Mouse (Mus musculus) stomach, embryonic 14.5 days (tissue): ENCODE data around the gene Tex2. TPM values are rescaled to one million over a fixed set of nuclear protein-coding genes. Genes with fewer than 3 reads are reported as not detected.

Experiments
- ATAC-seq: fragments of 200-750 bp; cut with Nextera tagmentation; 2 replicates; pipeline ENCODE4 v1.8.0; 2017; ENCODE audit warnings: low read depth, moderate TSS enrichment; ENCODE audit not compliant: insufficient number of reproducible peaks, insufficient read depth, low FRiP score
- H3K27ac ChIP-seq: fragments of 300-500 bp; sonication (generic); 2 replicates; pipeline ENCODE4 v1.5.1; 2014; ENCODE audit warnings: mild to moderate bottlenecking, low read length, moderate library complexity, mixed read lengths
- H3K27me3 ChIP-seq: fragments of 300-500 bp; sonication (generic); 2 replicates; pipeline ENCODE4 v1.6.1; 2014; ENCODE audit warnings: low read length, control low read depth, mixed read lengths; ENCODE audit not compliant: control insufficient read depth, insufficient read depth
- H3K36me3 ChIP-seq: fragments of 300-500 bp; sonication (generic); 2 replicates; pipeline ENCODE4 v1.6.1; 2014; ENCODE audit warnings: mild to moderate bottlenecking, control low read depth, low read length, moderate library complexity, mixed read lengths; ENCODE audit not compliant: control insufficient read depth, insufficient read depth
- H3K4me1 ChIP-seq: fragments of 300-500 bp; sonication (generic); 2 replicates; pipeline ENCODE4 v1.6.1; 2014; ENCODE audit warnings: low read length, control low read depth, mixed read lengths; ENCODE audit not compliant: control insufficient read depth, insufficient read depth
- H3K4me2 ChIP-seq: fragments of 300-500 bp; sonication (generic); replicated peaks from 2 replicates; pipeline ENCODE4 v1.6.1; 2014; ENCODE audit warnings: low read depth, low read length, control low read depth
- H3K4me3 ChIP-seq: fragments of 300-500 bp; sonication (generic); 2 replicates; pipeline ENCODE4 v1.5.1; 2014; ENCODE audit warnings: low read depth, low read length, control low read depth
- H3K9ac ChIP-seq: fragments of 300-500 bp; sonication (generic); replicated peaks from 2 replicates; pipeline ENCODE4 v1.6.1; 2014; ENCODE audit warnings: low read depth, mild to moderate bottlenecking, control low read depth, low read length, moderate library complexity, mixed read lengths
- H3K9me3 ChIP-seq: fragments of 300-500 bp; sonication (generic); 2 replicates; pipeline ENCODE4 v1.6.1; 2016; ENCODE audit warnings: low read depth, low read length, control low read depth; ENCODE audit not compliant: control insufficient read depth
- WGBS: fragments of 180-500 bp; shearing (Covaris S2); extraction: QIAGEN DNeasy Blood & Tissue Kit; methylation state at CpG from one replicate; pipeline ENCODE4 v1.1.7; 2014; 5-methylcytosine and 5-hydroxymethylcytosine counted together
- polyA plus RNA-seq: library from polyadenylated mRNA; unstranded; fragments of >200 nt; fragmentation: Nextera tagmentation; extraction: Ambion mirVana; gene quantifications from 2 replicates; pipeline ENCODE4 v1.2.1, GENCODE M21; 2014

The Tex2 gene
- polyA plus RNA-seq, 1 experiment from 2014 or later = 9.8 TPM

DNA sequence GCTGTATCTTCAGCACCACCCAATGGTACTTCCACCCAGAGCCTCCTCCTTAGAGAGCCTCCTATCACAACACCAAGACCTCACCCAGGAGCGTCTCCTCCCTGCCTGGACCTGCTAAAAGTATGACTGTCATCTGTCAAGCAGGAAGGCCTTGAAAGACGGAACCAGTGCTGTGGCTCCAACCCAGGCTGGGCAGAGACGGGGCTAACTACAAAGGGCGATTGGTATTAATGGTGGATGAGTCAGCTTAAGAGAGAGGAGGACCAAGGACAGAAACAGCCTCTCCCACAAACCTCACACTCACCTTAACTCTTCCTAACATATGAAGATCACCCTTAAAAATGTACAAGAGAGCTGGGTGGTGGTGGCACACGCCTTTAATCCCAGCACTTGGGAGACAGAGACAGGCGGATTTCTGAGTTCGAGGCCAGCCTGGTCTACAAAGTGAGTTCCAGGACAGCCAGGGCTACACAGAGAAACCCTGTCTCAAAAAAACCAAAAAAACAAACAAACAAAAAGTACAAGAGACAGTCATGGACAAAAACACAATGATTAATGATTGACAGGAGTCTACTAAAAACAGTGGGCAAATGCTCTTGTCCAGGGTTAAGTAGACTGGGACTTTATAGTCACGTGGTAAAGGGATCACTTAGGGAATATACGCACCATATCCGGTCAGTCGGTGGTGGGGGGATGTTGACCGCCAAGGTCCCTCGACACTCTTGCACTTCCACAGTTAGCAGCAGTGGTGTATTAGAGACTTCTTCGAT lies 101.8 kb downstream of the Tex2 start:
- H3K4me2 ChIP-seq = no peak overlapping the region
- ATAC-seq = no peak
- H3K4me1 ChIP-seq = no peaks in the 10 kb centered on the region
- H3K4me3 ChIP-seq = no peak overlapping the region
- WGBS = 89% methylated on average over 14 of the region's 14 CpGs
- H3K9ac ChIP-seq = no peak overlapping the region
- H3K9me3 ChIP-seq = no peaks in the 10 kb centered on the region
- no peak overlapping the region for H3K27ac ChIP-seq
- no peaks in the 10 kb centered on the region; the same call in 1 of the 2 replicates for H3K36me3 ChIP-seq
- H3K27me3 ChIP-seq = no peaks in the 10 kb centered on the region

DNA sequence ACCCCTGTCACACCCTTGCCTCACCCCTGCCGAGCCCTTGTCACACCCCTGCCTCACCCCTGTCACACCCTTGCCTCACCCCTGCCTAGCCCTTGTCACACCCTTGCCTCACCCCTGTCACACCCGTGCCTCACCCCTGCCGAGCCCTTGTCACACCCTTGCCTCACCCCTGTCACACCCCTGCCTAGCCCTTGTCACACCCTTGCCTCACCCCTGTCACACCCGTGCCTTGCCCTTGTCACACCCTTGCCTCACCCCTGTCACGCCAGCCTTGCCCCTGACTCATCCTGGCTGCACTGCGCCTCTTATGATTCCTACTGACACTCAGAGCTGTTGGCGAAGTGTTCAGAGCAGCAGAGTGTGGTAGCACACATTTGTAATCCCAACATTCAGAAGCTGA lies 105.6 kb downstream of the Tex2 start:
- Histone ChIP-seq H3K9me3 (no peaks in the 10 kb centered on the region), H3K27me3 (no peaks in the 10 kb centered on the region), H3K4me2 (no peak overlapping the region), H3K36me3 (no peaks in the 10 kb centered on the region; the same call in 1 of the 2 replicates), H3K4me1 (no peaks in the 10 kb centered on the region), H3K9ac (no peak overlapping the region), H3K4me3 (no peak overlapping the region), H3K27ac (no peak overlapping the region)
- no peak for ATAC-seq
- WGBS = 88% methylated on average over 7 of the region's 7 CpGs

DNA sequence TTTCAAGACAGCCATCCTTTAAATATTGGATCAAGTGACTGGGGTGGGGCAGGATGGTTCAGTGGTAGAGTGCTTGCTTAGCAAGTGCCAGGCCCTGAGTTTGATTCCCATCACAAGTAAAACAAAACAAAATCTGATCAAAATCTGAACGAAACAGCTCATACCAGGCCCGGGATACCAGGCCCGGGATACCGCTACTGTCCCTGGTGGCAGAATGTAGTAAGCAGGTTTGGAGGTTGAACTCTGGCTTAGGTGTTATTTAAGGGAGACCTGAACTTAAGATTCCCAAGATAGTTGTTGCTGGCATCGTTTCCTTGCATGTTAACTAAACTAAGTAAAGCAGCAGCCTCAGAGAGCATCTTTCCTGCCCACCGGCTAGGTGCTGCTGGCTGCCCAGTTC lies 107.0 kb downstream of the Tex2 start:
- Histone ChIP-seq H3K9me3 (no peaks in the 10 kb centered on the region), H3K4me2 (no peak overlapping the region), H3K9ac (no peak overlapping the region), H3K27me3 (no peaks in the 10 kb centered on the region), H3K36me3 (no peaks in the 10 kb centered on the region; the same call in 1 of the 2 replicates), H3K27ac (no peak overlapping the region), H3K4me1 (no peaks in the 10 kb centered on the region), H3K4me3 (no peak overlapping the region)
- ATAC-seq = no peak
- WGBS = 90% methylated on average over 6 of the region's 6 CpGs

DNA sequence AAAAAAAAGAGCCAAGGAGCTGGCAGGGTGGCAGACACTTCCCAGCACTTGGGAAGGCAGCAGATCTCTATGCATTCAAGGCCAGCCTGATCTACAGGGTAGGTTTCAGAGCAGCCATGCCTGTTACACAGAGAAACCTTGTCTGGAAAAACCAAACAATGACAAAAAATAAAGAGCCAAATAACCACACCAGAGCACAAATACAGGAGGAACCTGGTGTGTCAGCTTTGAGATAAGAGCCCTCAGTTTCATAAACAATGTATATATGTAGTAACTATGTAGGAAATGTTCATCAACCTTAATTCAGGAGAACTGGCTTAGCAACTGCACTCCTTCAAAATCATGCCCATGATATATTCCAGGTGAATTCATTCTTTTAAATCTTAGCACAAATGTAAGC lies 109.1 kb downstream of the Tex2 start:
- ATAC-seq = no peak
- H3K27me3 ChIP-seq = no peaks in the 10 kb centered on the region
- H3K4me2 ChIP-seq = no peak overlapping the region
- no peak overlapping the region for H3K4me3 ChIP-seq
- H3K36me3 ChIP-seq = no peaks in the 10 kb centered on the region
- peaks cover 4% of the 10 kb centered on the region; the same call in 1 of the 2 replicates for H3K4me1 ChIP-seq
- H3K9me3 ChIP-seq = no peaks in the 10 kb centered on the region
- no peak overlapping the region for H3K9ac ChIP-seq
- no peak overlapping the region for H3K27ac ChIP-seq

DNA sequence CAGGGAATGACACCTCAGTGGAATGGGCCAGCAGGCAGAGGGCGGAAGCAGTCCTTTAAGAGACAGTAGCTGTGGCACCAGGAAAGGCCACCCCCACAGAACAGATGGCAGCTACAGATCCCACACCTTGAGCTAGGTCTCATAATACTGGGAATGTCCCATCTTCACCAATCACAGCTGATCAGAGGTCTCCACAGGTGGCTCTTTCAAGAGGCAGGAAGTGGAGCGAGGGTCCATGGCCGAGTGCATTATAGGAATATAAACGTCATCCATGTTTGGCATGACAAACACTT lies 109.9 kb downstream of the Tex2 start:
- H3K9me3 ChIP-seq = no peaks in the 10 kb centered on the region
- H3K36me3 ChIP-seq = no peaks in the 10 kb centered on the region
- ATAC-seq = no peak
- no peak overlapping the region for H3K9ac ChIP-seq
- no peak overlapping the region for H3K27ac ChIP-seq
- WGBS = 65% methylated on average over 4 of the region's 4 CpGs
- no peak overlapping the region for H3K4me3 ChIP-seq
- peaks cover 4% of the 10 kb centered on the region; the same call in 1 of the 2 replicates for H3K4me1 ChIP-seq
- H3K4me2 ChIP-seq = no peak overlapping the region
- no peaks in the 10 kb centered on the region for H3K27me3 ChIP-seq

DNA sequence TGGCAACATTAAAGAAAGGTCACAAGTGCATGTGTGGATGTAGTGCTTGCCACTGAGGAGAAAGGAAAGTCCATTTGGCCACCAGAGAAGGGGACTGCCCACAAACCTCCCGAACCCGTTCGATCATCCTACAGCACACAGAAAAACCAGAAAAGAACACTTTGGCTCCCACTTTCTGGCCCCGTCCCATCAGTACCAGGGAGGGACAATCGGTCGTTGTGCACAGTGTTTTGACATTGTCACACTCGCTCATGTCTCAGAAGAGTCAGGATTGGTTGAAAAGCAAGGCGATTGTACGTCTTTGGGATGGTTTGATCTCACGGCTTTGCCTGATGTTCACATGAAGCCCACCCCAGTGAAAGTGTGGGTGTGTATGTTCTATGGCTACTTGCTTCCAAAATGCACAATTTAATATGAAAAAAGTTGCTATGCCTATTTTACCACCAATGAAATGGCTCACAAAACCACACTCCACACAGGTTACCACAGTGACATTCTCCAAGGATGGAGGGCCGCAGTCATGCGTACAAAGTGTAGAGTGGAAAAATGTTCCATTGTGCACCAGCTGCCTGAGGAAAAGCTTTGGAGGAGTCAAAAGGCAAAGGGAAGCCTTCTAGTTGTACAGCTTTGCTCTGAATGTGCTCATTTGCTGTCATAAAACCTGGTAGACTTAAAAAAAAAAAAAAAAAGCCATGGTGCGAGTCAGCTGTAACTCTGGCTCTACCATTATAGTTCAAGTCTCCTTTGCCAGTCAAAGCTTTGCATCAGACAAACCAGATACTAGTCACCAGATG lies 110.4 kb downstream of the Tex2 start:
- Histone ChIP-seq H3K4me1 (peaks cover 4% of the 10 kb centered on the region; the same call in 1 of the 2 replicates), H3K27me3 (no peaks in the 10 kb centered on the region), H3K4me3 (no peak overlapping the region), H3K9me3 (no peaks in the 10 kb centered on the region), H3K4me2 (no peak overlapping the region), H3K27ac (no peak overlapping the region), H3K36me3 (no peaks in the 10 kb centered on the region), H3K9ac (no peak overlapping the region)
- no peak for ATAC-seq
- WGBS = 60% methylated on average over 13 of the region's 13 CpGs

DNA sequence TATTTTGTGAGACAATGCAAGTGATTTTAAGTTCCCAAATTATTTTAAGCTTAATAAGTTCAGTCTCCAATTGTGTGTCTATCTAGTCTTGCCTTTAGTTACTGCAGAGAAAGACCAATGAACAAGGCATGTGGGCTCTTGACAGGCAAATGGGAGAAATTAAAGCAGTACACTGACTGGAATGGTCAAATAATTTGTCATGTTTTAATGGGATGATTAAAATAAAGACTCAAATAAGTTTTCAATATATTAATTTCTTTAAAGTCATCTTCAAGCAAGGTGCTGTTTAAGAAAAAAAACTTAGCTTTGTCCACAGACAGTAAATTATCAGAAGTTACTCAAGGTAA lies 111.1 kb downstream of the Tex2 start:
- Histone ChIP-seq H3K4me2 (peak overlapping the region; percentile 72; the same call in 1 of the 2 replicates), H3K27ac (peak overlapping the region; percentile 99), H3K36me3 (no peaks in the 10 kb centered on the region), H3K4me1 (peaks cover 4% of the 10 kb centered on the region; the same call in 1 of the 2 replicates), H3K27me3 (no peaks in the 10 kb centered on the region), H3K9me3 (no peaks in the 10 kb centered on the region), H3K9ac (no peak overlapping the region), H3K4me3 (peak overlapping the region; percentile 97; the same call in 1 of the 2 replicates)
- ATAC-seq = no peak

DNA sequence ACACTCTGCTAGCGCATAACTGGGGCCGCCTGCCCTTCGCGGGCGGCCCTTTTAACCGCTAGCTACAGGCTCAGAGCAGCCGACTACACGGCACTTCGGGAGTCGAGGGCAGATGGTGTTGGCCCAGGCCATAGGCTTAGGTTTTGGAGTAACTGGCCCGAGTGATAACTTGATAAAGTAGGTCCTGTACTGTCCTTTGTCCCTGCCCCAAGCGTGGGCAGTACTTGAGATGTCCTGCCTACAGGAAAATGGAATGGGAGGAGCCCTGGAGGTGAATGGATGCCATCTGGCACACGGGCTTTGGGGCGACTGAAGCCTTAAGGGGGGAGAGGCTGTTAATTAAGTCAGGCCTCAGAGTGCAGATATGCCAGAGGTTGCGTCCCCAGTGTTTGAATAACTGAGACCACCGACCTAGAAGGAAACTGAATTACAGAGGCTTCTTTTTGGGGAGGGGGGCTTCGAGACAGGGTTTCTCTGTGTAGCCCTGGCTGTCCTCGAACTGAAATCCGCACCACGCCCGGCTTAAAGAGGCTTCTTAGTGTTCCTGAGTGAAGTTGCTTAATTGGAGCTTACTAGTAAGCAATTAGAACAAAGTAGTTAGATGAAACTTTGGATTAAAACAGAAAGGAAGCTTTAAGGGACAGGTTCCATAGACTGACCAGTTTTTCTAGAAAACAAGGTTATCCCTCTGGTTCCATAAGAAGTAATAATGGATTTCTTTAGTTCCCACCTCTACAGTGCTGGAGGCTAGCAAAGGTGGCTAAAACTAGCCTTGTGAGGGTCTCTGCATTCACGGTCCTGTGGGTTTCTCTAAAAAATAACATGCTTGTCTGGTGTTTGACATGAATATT lies 111.7 kb downstream of the Tex2 start:
- Histone ChIP-seq H3K4me2 (peak overlapping the region; percentile 72), H3K27me3 (no peaks in the 10 kb centered on the region), H3K9ac (peak overlapping the region; percentile 100), H3K27ac (peak overlapping the region; percentile 99), H3K4me1 (peaks cover 4% of the 10 kb centered on the region; the same call in 1 of the 2 replicates), H3K4me3 (peak overlapping the region; percentile 97), H3K36me3 (no peaks in the 10 kb centered on the region), H3K9me3 (no peaks in the 10 kb centered on the region)
- WGBS = 1% methylated on average over 22 of the region's 22 CpGs
- ATAC-seq = peak; percentile 50; the same call in 1 of the 2 replicates
